Mouse (Mus musculus): ENCODE data around the gene Hnrnpf. TPM values are rescaled to one million over a fixed set of nuclear protein-coding genes. Genes with fewer than 3 reads are reported as not detected.

Gene Hnrnpf
- polyA plus RNA-seq, 1 experiment from 2014 or later: 424 TPM

- no peak for ATAC-seq (replicated peaks; ENCODE audit: insufficient number of reproducible peaks, insufficient read depth, low FRiP score, low read depth)
- 0 out of 2 replicates have a peak, but pooled peaks cover 3% of the 10 kb centered on the region for H3K4me1 ChIP-seq (replicated peaks)
- WGBS: 74% methylated on average over 4 of the region's 4 CpGs
Observed at GRCm38 (mm10) chr6:117952330-117952729, 52.2 kb downstream of the Hnrnpf start.

DNA sequence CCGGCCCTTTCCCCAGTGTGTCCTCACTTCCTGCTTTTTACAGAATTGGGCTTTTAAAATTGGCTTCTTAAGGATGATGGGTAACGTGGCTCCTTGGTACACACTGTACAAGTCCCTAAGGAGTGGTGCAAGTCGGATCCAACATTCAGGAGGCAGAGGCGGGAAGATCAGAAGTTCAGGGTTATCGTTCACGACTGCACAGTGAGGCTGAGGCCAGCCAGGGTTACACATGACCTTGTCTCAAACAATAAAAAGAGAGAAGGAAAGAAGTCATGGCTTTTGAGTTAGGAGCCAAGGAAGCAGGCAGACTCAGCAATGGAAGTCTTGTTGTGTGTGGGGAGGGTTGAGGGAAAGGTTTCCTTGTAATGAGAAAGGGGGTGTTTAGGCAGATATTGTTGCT is 56.0 kb downstream of the Hnrnpf start:
- Histone ChIP-seq H3K4me2 (no peak overlapping the region), H3K36me3 (no peaks in the 10 kb centered on the region), H3K27me3 (no peaks in the 10 kb centered on the region), H3K27ac (no peak overlapping the region), H3K9ac (no peak overlapping the region), H3K4me1 (replicated peaks) (0 out of 2 replicates have a peak, but pooled peaks cover 3% of the 10 kb centered on the region), H3K4me3 (no peak overlapping the region), H3K9me3 (replicated peaks) (no peaks in the 10 kb centered on the region)
- no peak for ATAC-seq (replicated peaks; ENCODE audit: insufficient number of reproducible peaks, insufficient read depth, low FRiP score, low read depth)
- WGBS: 64% methylated on average over 6 of the region's 6 CpGs

More at GRCm38 (mm10) chr6:117952330-117952729, 52.2 kb downstream of the Hnrnpf start:
- no peaks in the 10 kb centered on the region for H3K27me3 ChIP-seq
- no peak overlapping the region for H3K9ac ChIP-seq
- H3K4me3 ChIP-seq: no peak overlapping the region
- no peaks in the 10 kb centered on the region for H3K36me3 ChIP-seq
- H3K27ac ChIP-seq: no peak overlapping the region
- no peaks in the 10 kb centered on the region for H3K9me3 ChIP-seq (replicated peaks)
- no peak overlapping the region for H3K4me2 ChIP-seq

- WGBS: 23% methylated on average over 14 of the region's 14 CpGs
- Histone ChIP-seq H3K27ac (no peak overlapping the region), H3K4me1 (replicated peaks) (0 out of 2 replicates have a peak, but pooled peaks cover 3% of the 10 kb centered on the region), H3K27me3 (no peaks in the 10 kb centered on the region), H3K9ac (no peak overlapping the region), H3K9me3 (replicated peaks) (no peaks in the 10 kb centered on the region), H3K4me2 (0 out of 2 replicates have a peak overlapping the region, but pooled peaks have one; percentile 25), H3K4me3 (no peak overlapping the region), H3K36me3 (no peaks in the 10 kb centered on the region)
- ATAC-seq (replicated peaks; ENCODE audit: insufficient number of reproducible peaks, insufficient read depth, low FRiP score, low read depth): no peak
Observed at GRCm38 (mm10) chr6:117956851-117957501, 56.9 kb downstream of the Hnrnpf start.

- Histone ChIP-seq H3K9ac (no peak overlapping the region), H3K4me2 (no peak overlapping the region), H3K27ac (no peak overlapping the region), H3K27me3 (no peaks in the 10 kb centered on the region), H3K4me1 (replicated peaks) (peaks cover 11% of the 10 kb centered on the region), H3K9me3 (replicated peaks) (no peaks in the 10 kb centered on the region), H3K4me3 (no peak overlapping the region), H3K36me3 (no peaks in the 10 kb centered on the region)
- 82% methylated on average over 3 of the region's 3 CpGs for WGBS
- ATAC-seq (replicated peaks; ENCODE audit: insufficient number of reproducible peaks, insufficient read depth, low FRiP score, low read depth): no peak
Observed at GRCm38 (mm10) chr6:117963201-117963600, 63.1 kb downstream of the Hnrnpf start.

GRCm38 (mm10) chr6:117966729-117967128 is 66.6 kb downstream of the Hnrnpf start:
- no peak for ATAC-seq (replicated peaks; ENCODE audit: insufficient number of reproducible peaks, insufficient read depth, low FRiP score, low read depth)
- no peak overlapping the region for H3K9ac ChIP-seq
- peaks cover 11% of the 10 kb centered on the region for H3K4me1 ChIP-seq (replicated peaks)
- no peaks in the 10 kb centered on the region for H3K36me3 ChIP-seq
- WGBS: 23% methylated on average over 9 of the region's 9 CpGs
- no peaks in the 10 kb centered on the region for H3K27me3 ChIP-seq
- peak overlapping the region; percentile 32; the same call in 1 of the 2 replicates for H3K4me2 ChIP-seq
- no peak overlapping the region for H3K4me3 ChIP-seq
- H3K27ac ChIP-seq: 0 out of 2 replicates have a peak overlapping the region, but pooled peaks have one; percentile 12
- no peaks in the 10 kb centered on the region for H3K9me3 ChIP-seq (replicated peaks)

Small RNAs within 50 kb of the gene (microRNA-seq; reads per million reads assigned to microRNA genes)
- gene Gm25535: not detected

Other genes starting within 250 kb of the Hnrnpf start
- gene Zfp637, start 59.1 kb upstream of the Hnrnpf start, polyA plus RNA-seq (2015; fragmentation: Nextera tagmentation; extraction: Ambion mirVana): 60.9 and 73.8 TPM in 2 replicates
- 1.1 and 2.3 TPM in 2 replicates for gene Zfp239, start 38.2 kb upstream of the Hnrnpf start, polyA plus RNA-seq (2015; fragmentation: Nextera tagmentation; extraction: Ambion mirVana)
- 1.7 and 2.3 TPM in 2 replicates for gene Fxyd4, start 37.4 kb downstream of the Hnrnpf start, polyA plus RNA-seq (2015; fragmentation: Nextera tagmentation; extraction: Ambion mirVana)
- 0.53 and 0.65 TPM in 2 replicates for gene Rasgef1a, start 111.1 kb downstream of the Hnrnpf start, polyA plus RNA-seq (2015; fragmentation: Nextera tagmentation; extraction: Ambion mirVana)
- 10.7 and 10.8 TPM in 2 replicates for gene Csgalnact2, start 238.8 kb downstream of the Hnrnpf start, polyA plus RNA-seq (2015; fragmentation: Nextera tagmentation; extraction: Ambion mirVana)

Data from heart, embryonic 15.5 days (tissue).